Mouse (Mus musculus) layer of hippocampus, adult 9-11 months (tissue): ENCODE results near the gene Actr1b.

Source experiments
- DNase-seq: peaks from one replicate; pipeline ENCODE4 v3.0.0; 2022

Actr1b gene

GRCm38 (mm10) chr1:36714311-36714710 lies at the start of gene Actr1b:
TSS of gene Actr1b (minus strand) at chr1:36714422.
- DNase-seq: no peak

- DNase-seq: no peak
Measured at GRCm38 (mm10) chr1:36761568-36761967, 47.3 kb upstream of the Actr1b start, which contains the start of gene Zap70. TSS of gene Zap70 (plus strand) at chr1:36761798.

- DNase-seq: no peak
Measured at GRCm38 (mm10) chr1:36761061-36761460, 46.8 kb upstream of the Actr1b start.

- no peak for DNase-seq
Measured at GRCm38 (mm10) chr1:36760401-36760800, 46.2 kb upstream of the Actr1b start.

GRCm38 (mm10) chr1:36759076-36759475 lies 44.9 kb upstream of the Actr1b start:
- DNase-seq: no peak

GRCm38 (mm10) chr1:36758553-36758952 lies 44.3 kb upstream of the Actr1b start:
- no peak for DNase-seq

GRCm38 (mm10) chr1:36753932-36754675 lies 39.9 kb upstream of the Actr1b start:
- DNase-seq: no peak

- no peak for DNase-seq
Measured at GRCm38 (mm10) chr1:36746452-36746851, 32.2 kb upstream of the Actr1b start.

- no peak for DNase-seq
Measured at GRCm38 (mm10) chr1:36745661-36746060, 31.4 kb upstream of the Actr1b start.

- peak; percentile 85 for DNase-seq
Measured at GRCm38 (mm10) chr1:36744268-36744944, 30.2 kb upstream of the Actr1b start.

- DNase-seq: no peak
Measured at GRCm38 (mm10) chr1:36743046-36743445, 28.8 kb upstream of the Actr1b start.

- DNase-seq: no peak
Measured at GRCm38 (mm10) chr1:36739231-36739630, 25.0 kb upstream of the Actr1b start.

- DNase-seq: peak; percentile 84
Measured at GRCm38 (mm10) chr1:36737300-36737699, 23.1 kb upstream of the Actr1b start.

GRCm38 (mm10) chr1:36724057-36724431 lies 9.8 kb upstream of the Actr1b start:
- DNase-seq: no peak

- no peak for DNase-seq
Measured at GRCm38 (mm10) chr1:36723146-36724056, 9.2 kb upstream of the Actr1b start.

GRCm38 (mm10) chr1:36718786-36719185 lies 4.6 kb upstream of the Actr1b start:
- no peak for DNase-seq

- DNase-seq: no peak
Measured at GRCm38 (mm10) chr1:36711104-36711503, 3.1 kb downstream of the Actr1b start.

- DNase-seq: peak; percentile 98
Measured at GRCm38 (mm10) chr1:36709854-36710280, 4.4 kb downstream of the Actr1b start, which contains the start of gene 4933424G06Rik. TSS of gene 4933424G06Rik (plus strand) at chr1:36710149.

- peak; percentile 22 for DNase-seq
Measured at GRCm38 (mm10) chr1:36709055-36709853, 5.0 kb downstream of the Actr1b start.

- DNase-seq: no peak
Measured at GRCm38 (mm10) chr1:36708626-36709025, 5.6 kb downstream of the Actr1b start.

GRCm38 (mm10) chr1:36707797-36708196 lies 6.4 kb downstream of the Actr1b start:
- DNase-seq: no peak

GRCm38 (mm10) chr1:36707166-36707565 lies 7.1 kb downstream of the Actr1b start:
- no peak for DNase-seq
